Mouse (Mus musculus) CH12.LX (cell line): ENCODE measurements around the gene Dtx3. TPM values are rescaled to one million over a fixed set of nuclear protein-coding genes. Genes with fewer than 3 reads are reported as not detected.

Experiments
- DNase-seq: peaks from one replicate; pipeline ENCODE4 v3.0.0-alpha.2; 2013; ENCODE audit errors: extremely low read depth
- H3K27ac ChIP-seq: 2 replicates; pipeline ENCODE4 v1.5.1; 2012; ENCODE audit warnings: low read depth, mild to moderate bottlenecking, control low read depth, moderate library complexity; ENCODE audit not compliant: insufficient read depth
- H3K27me3 ChIP-seq: replicated peaks from 2 replicates; pipeline ENCODE3; 2012; ENCODE audit warnings: inconsistent platforms
- H3K36me3 ChIP-seq, 2 experiments: replicated peaks in 1 of 2; 2 replicates each; pipeline versions ENCODE3 to v1.6.1; 2012; ENCODE audit warnings: inconsistent platforms in 1 of 2, low read length in 1 of 2, mild to moderate bottlenecking in 1 of 2, mixed read lengths in 1 of 2, moderate library complexity in 1 of 2; ENCODE audit not compliant: control insufficient read depth in 1 of 2, insufficient read depth in 1 of 2
- H3K4me1 ChIP-seq, 2 experiments: 2 replicates each; pipeline ENCODE4 v1.6.1; 2012; ENCODE audit warnings: inconsistent platforms in 1 of 2, moderate library complexity in 1 of 2; ENCODE audit not compliant: insufficient read depth in 2 of 2, control insufficient read depth in 1 of 2
- H3K4me2 ChIP-seq: 2 replicates; pipeline ENCODE4 v1.6.1; 2012; ENCODE audit warnings: low read depth, mild to moderate bottlenecking, control low read depth; ENCODE audit not compliant: poor library complexity, insufficient read depth, severe bottlenecking
- H3K4me3 ChIP-seq, 3 experiments: fragments of 150-350 bp in 1 of 3; sonication (generic) in 1 of 3; replicated peaks in 1 of 3; 2 replicates each; pipeline versions ENCODE3 to v1.5.1; 2011 to 2012; ENCODE audit warnings: low read depth in 2 of 3, low read length in 2 of 3, mild to moderate bottlenecking in 2 of 3, moderate library complexity in 2 of 3, control low read depth in 1 of 3, improper control_type of control experiment in 1 of 3, inconsistent platforms in 1 of 3, mixed read lengths in 1 of 3; ENCODE audit not compliant: poor library complexity in 1 of 3
- H3K79me2 ChIP-seq: replicated peaks from 2 replicates; pipeline ENCODE4 v1.6.1; 2012; ENCODE audit warnings: mild to moderate bottlenecking, moderate library complexity; ENCODE audit not compliant: control insufficient read depth, poor library complexity, insufficient read depth, severe bottlenecking; ENCODE audit errors: extremely low read depth
- H3K9ac ChIP-seq: 2 replicates; pipeline ENCODE4 v1.6.1; 2012; ENCODE audit warnings: low read depth, mild to moderate bottlenecking, control low read depth, moderate library complexity; ENCODE audit not compliant: insufficient read depth
- H3K9me3 ChIP-seq: replicated peaks from 2 replicates; pipeline ENCODE3; 2012; ENCODE audit warnings: low read length, inconsistent platforms, mixed read lengths
- IRF4 ChIP-seq: IDR thresholded peaks from 2 replicates; pipeline ENCODE4 v1.6.1; 2014; ENCODE audit warnings: low read depth, mild to moderate bottlenecking, inconsistent platforms, low read length, improper control_type of control experiment
- JUN ChIP-seq: IDR thresholded peaks from 2 replicates; pipeline ENCODE4 v1.6.1; 2011; ENCODE audit warnings: low read depth, mild to moderate bottlenecking, low read length, improper control_type of control experiment, moderate library complexity; ENCODE audit not compliant: insufficient read depth
- TBP ChIP-seq: conservative IDR thresholded peaks from 2 replicates; pipeline ENCODE4 v1.6.1; 2011; ENCODE audit warnings: low read depth, low read length, improper control_type of control experiment
- dilution Hi-C: fragments of 300-500 bp; cut with MboI; formaldehyde crosslinking; loops from 2 replicates; pipeline ENCODE4 v1.14.3; 2020; ENCODE audit warnings: low sequenced_read_pairs; ENCODE audit not compliant: extremely low pct_unique_long_range_greater_than_20kb, extremely low pct_ligation_motif_present
- in situ Hi-C: fragments of 300-500 bp; cut with MboI; formaldehyde crosslinking; loops from 3 replicates; pipeline ENCODE4 v1.14.3; 2019; ENCODE audit warnings: low sequenced_read_pairs, low pct_ligation_motif_present, low pct_unique_long_range_greater_than_20kb, mixed read lengths
- polyA plus RNA-seq: library from polyadenylated mRNA; unstranded; fragments of >175 nt; gene quantifications from 2 replicates; pipeline ENCODE4 v1.2.1, GENCODE M21; 2012; ENCODE audit warnings: low read depth; ENCODE audit not compliant: insufficient read length
- total RNA-seq, 2 experiments: library from RNA; depleted of rRNA; stranded (reverse); fragments of 300-350 nt in 1 of 2; fragments of >200 nt in 1 of 2; gene quantifications; 2 replicates each; pipeline ENCODE4 v1.2.3; 2012 to 2014

Dtx3 gene
- total and polyA plus RNA-seq, 3 experiments = 18.9 to 51.2 (median 27.6) TPM

DNA sequence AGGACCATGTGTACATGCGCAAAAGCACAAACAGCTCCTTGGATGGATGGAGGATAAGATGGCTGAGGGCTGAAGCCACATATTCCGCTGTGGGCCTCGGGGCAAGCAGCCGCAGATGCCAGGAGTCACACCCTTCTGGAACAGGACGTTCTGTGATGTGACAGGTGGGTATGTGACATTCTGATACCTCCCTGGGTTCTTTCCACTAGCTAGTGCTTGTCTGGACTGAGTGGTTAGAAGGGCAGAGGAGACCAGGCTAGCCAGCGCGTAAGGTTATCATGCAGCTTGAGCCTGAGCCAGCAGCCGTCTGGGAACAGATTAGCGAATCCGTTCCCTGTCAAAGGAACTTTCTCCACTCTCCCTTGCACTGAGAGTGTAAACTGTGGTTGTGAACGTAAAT lies 54.6 kb downstream of the Dtx3 start:
- Histone ChIP-seq H3K4me3 (no peak overlapping the region), H3K4me2 (no peak overlapping the region), H3K36me3 (no peaks in the 10 kb centered on the region), H3K27me3 (no peaks in the 10 kb centered on the region), H3K27ac (no peak overlapping the region), H3K4me1 (peaks cover 7 to 38% of the 10 kb centered on the region in 2 experiments), H3K9ac (no peak overlapping the region), H3K79me2 (no peaks in the 10 kb centered on the region), H3K9me3 (no peaks in the 10 kb centered on the region)
- in situ Hi-C loops (no loop called here), dilution Hi-C loops (no loop called here)
- TF ChIP-seq IRF4 (no peak), TBP (no peak), JUN (no peak)
- no peak for DNase-seq

Other genes starting within 250 kb of the Dtx3 start
Only the 20 nearest of the 24 such genes appear.
- gene Tsfm, start 164.9 kb downstream of the Dtx3 start, total RNA-seq (2012; rRNA removed) = 72.0 and 78.0 TPM in 2 replicates
- 88.9 and 93.9 TPM in 2 replicates for gene Tsfm, start 164.9 kb downstream of the Dtx3 start, total RNA-seq (2014; rRNA removed)
- 53.0 and 53.2 TPM in 2 replicates for gene Tsfm, start 164.9 kb downstream of the Dtx3 start, polyA plus RNA-seq
- gene Mettl1, start 154.3 kb downstream of the Dtx3 start, total RNA-seq (2012; rRNA removed) = 28.4 and 32.7 TPM in 2 replicates
- 19.6 and 21.6 TPM in 2 replicates for gene Mettl1, start 154.3 kb downstream of the Dtx3 start, total RNA-seq (2014; rRNA removed)
- gene Mettl1, start 154.3 kb downstream of the Dtx3 start, polyA plus RNA-seq = 44.0 and 49.4 TPM in 2 replicates
- 0.76 and 0.98 TPM in 2 replicates for gene Eef1akmt3, start 154.2 kb downstream of the Dtx3 start, total RNA-seq (2012; rRNA removed)
- gene Eef1akmt3, start 154.2 kb downstream of the Dtx3 start, total RNA-seq (2014; rRNA removed) = 0.62 and 0.78 TPM in 2 replicates
- 1.1 and 1.2 TPM in 2 replicates for gene Eef1akmt3, start 154.2 kb downstream of the Dtx3 start, polyA plus RNA-seq
- 0.34 and 0.42 TPM in 2 replicates for gene Cyp27b1, start 147.5 kb downstream of the Dtx3 start, total RNA-seq (2012; rRNA removed)
- 0.32 TPM in 2 replicates for gene Cyp27b1, start 147.5 kb downstream of the Dtx3 start, total RNA-seq (2014; rRNA removed)
- gene Cyp27b1, start 147.5 kb downstream of the Dtx3 start, polyA plus RNA-seq = 0.89 and 1.4 TPM in 2 replicates
- gene March9, start 135.5 kb downstream of the Dtx3 start, total RNA-seq (2012; rRNA removed) = 3.4 and 3.6 TPM in 2 replicates
- 0.58 and 0.68 TPM in 2 replicates for gene March9, start 135.5 kb downstream of the Dtx3 start, total RNA-seq (2014; rRNA removed)
- gene March9, start 135.5 kb downstream of the Dtx3 start, polyA plus RNA-seq = 0.97 and 1.0 TPM in 2 replicates
- 257 and 304 TPM in 2 replicates for gene Cdk4, start 132.2 kb downstream of the Dtx3 start, total RNA-seq (2012; rRNA removed)
- 799 and 864 TPM in 2 replicates for gene Cdk4, start 132.2 kb downstream of the Dtx3 start, total RNA-seq (2014; rRNA removed)
- gene Cdk4, start 132.2 kb downstream of the Dtx3 start, polyA plus RNA-seq = 839 and 921 TPM in 2 replicates
- gene Tspan31, start 125.5 kb downstream of the Dtx3 start, total RNA-seq (2012; rRNA removed) = 81.5 and 85.9 TPM in 2 replicates
- 110 and 148 TPM in 2 replicates for gene Tspan31, start 125.5 kb downstream of the Dtx3 start, total RNA-seq (2014; rRNA removed)
- gene Tspan31, start 125.5 kb downstream of the Dtx3 start, polyA plus RNA-seq = 72.8 and 79.9 TPM in 2 replicates
- 43.5 and 46.0 TPM in 2 replicates for gene Agap2, start 120.4 kb downstream of the Dtx3 start, total RNA-seq (2012; rRNA removed)
- gene Agap2, start 120.4 kb downstream of the Dtx3 start, total RNA-seq (2014; rRNA removed) = 24.8 and 27.8 TPM in 2 replicates
- 26.1 and 27.8 TPM in 2 replicates for gene Agap2, start 120.4 kb downstream of the Dtx3 start, polyA plus RNA-seq
- 81.1 and 82.7 TPM in 2 replicates for gene Os9, start 74.6 kb downstream of the Dtx3 start, total RNA-seq (2012; rRNA removed)
- gene Os9, start 74.6 kb downstream of the Dtx3 start, total RNA-seq (2014; rRNA removed) = 41.0 and 42.8 TPM in 2 replicates
- 61.9 and 78.2 TPM in 2 replicates for gene Os9, start 74.6 kb downstream of the Dtx3 start, polyA plus RNA-seq
- gene B4galnt1, start 30.5 kb downstream of the Dtx3 start, total RNA-seq (2012; rRNA removed) = 15.5 and 17.5 TPM in 2 replicates
- gene B4galnt1, start 30.5 kb downstream of the Dtx3 start, total RNA-seq (2014; rRNA removed) = 0.74 and 0.98 TPM in 2 replicates
- gene B4galnt1, start 30.5 kb downstream of the Dtx3 start, polyA plus RNA-seq = 1.9 and 2.3 TPM in 2 replicates
- 1.2 and 1.7 TPM in 2 replicates for gene Slc26a10, start 15.1 kb downstream of the Dtx3 start, total RNA-seq (2012; rRNA removed)
- gene Slc26a10, start 15.1 kb downstream of the Dtx3 start, total RNA-seq (2014; rRNA removed) = 0.05 TPM in 2 replicates
- gene Slc26a10, start 15.1 kb downstream of the Dtx3 start, polyA plus RNA-seq = 0.16 and 0.44 TPM in 2 replicates
- gene Arhgef25, start 5.6 kb downstream of the Dtx3 start, total RNA-seq (2012; rRNA removed) = 8.6 and 8.7 TPM in 2 replicates
- 3.3 and 4.0 TPM in 2 replicates for gene Arhgef25, start 5.6 kb downstream of the Dtx3 start, total RNA-seq (2014; rRNA removed)
- gene Arhgef25, start 5.6 kb downstream of the Dtx3 start, polyA plus RNA-seq = 8.3 and 11.1 TPM in 2 replicates
- 22.7 TPM in 2 replicates for gene Pip4k2c, start 15.9 kb upstream of the Dtx3 start, total RNA-seq (2012; rRNA removed)
- gene Pip4k2c, start 15.9 kb upstream of the Dtx3 start, total RNA-seq (2014; rRNA removed) = 12.5 and 13.3 TPM in 2 replicates
- 23.3 and 24.7 TPM in 2 replicates for gene Pip4k2c, start 15.9 kb upstream of the Dtx3 start, polyA plus RNA-seq
- gene Kif5a, start 67.6 kb upstream of the Dtx3 start, total RNA-seq (2012; rRNA removed) = 1.3 and 2.1 TPM in 2 replicates
- gene Kif5a, start 67.6 kb upstream of the Dtx3 start, total RNA-seq (2014; rRNA removed) = not detected in 2 replicates
- gene Kif5a, start 67.6 kb upstream of the Dtx3 start, polyA plus RNA-seq = 0.14 and 0.46 TPM in 2 replicates
- 88.5 and 91.9 TPM in 2 replicates for gene Dctn2, start 70.6 kb upstream of the Dtx3 start, total RNA-seq (2012; rRNA removed)
- gene Dctn2, start 70.6 kb upstream of the Dtx3 start, total RNA-seq (2014; rRNA removed) = 66.3 and 67.3 TPM in 2 replicates
- 79.1 and 94.1 TPM in 2 replicates for gene Dctn2, start 70.6 kb upstream of the Dtx3 start, polyA plus RNA-seq
- gene Mbd6, start 93.3 kb upstream of the Dtx3 start, total RNA-seq (2012; rRNA removed) = 2.7 and 3.3 TPM in 2 replicates
- gene Mbd6, start 93.3 kb upstream of the Dtx3 start, total RNA-seq (2014; rRNA removed) = 0.51 and 0.74 TPM in 2 replicates
- 16.5 and 17.7 TPM in 2 replicates for gene Mbd6, start 93.3 kb upstream of the Dtx3 start, polyA plus RNA-seq
- gene Mars, start 116.1 kb upstream of the Dtx3 start, total RNA-seq (2012; rRNA removed) = 224 and 234 TPM in 2 replicates
- gene Mars, start 116.1 kb upstream of the Dtx3 start, total RNA-seq (2014; rRNA removed) = 110 and 143 TPM in 2 replicates
- gene Mars, start 116.1 kb upstream of the Dtx3 start, polyA plus RNA-seq = 161 and 177 TPM in 2 replicates
- 32.5 and 33.7 TPM in 2 replicates for gene Arhgap9, start 126.2 kb upstream of the Dtx3 start, total RNA-seq (2012; rRNA removed)
- gene Arhgap9, start 126.2 kb upstream of the Dtx3 start, total RNA-seq (2014; rRNA removed) = 32.4 and 34.0 TPM in 2 replicates
- 42.4 and 44.7 TPM in 2 replicates for gene Arhgap9, start 126.2 kb upstream of the Dtx3 start, polyA plus RNA-seq
- 0.13 and 0.42 TPM in 2 replicates for gene Gli1, start 146.2 kb upstream of the Dtx3 start, total RNA-seq (2012; rRNA removed)
- not detected in 2 replicates for gene Gli1, start 146.2 kb upstream of the Dtx3 start, total RNA-seq (2014; rRNA removed)
- 0.10 and 0.14 TPM in 2 replicates for gene Gli1, start 146.2 kb upstream of the Dtx3 start, polyA plus RNA-seq
- gene Inhbe, start 158.7 kb upstream of the Dtx3 start, total RNA-seq (2012; rRNA removed) = 1.3 and 2.6 TPM in 2 replicates
- 0.85 and 0.89 TPM in 2 replicates for gene Inhbe, start 158.7 kb upstream of the Dtx3 start, total RNA-seq (2014; rRNA removed)
- 0.65 and 0.83 TPM in 2 replicates for gene Inhbe, start 158.7 kb upstream of the Dtx3 start, polyA plus RNA-seq